Mouse (Mus musculus): Measurements from ENCODE around the gene Kcnab1. TPM values are rescaled to one million over a fixed set of nuclear protein-coding genes. Genes with fewer than 3 reads are reported as not detected.

Gene Kcnab1
- total RNA-seq (2021): 1 to 10 TPM; 2.4 to 3.2 TPM

- no peak for DNase-seq (ENCODE audit: low spot score)
- intact Hi-C loops (cut with DNase I): no loop called here
Observed at GRCm38 (mm10) chr3:65108945-65109921, at the start of gene Kcnab1. Kcnab1 (plus strand) TSS chr3:65109384.

- DNase-seq (ENCODE audit: low spot score): no peak
- intact Hi-C loops (cut with DNase I): no loop called here
Observed at GRCm38 (mm10) chr3:65088295-65088694, 20.9 kb upstream of the Kcnab1 start.

- intact Hi-C loops (cut with DNase I): no loop called here
- no peak for DNase-seq (ENCODE audit: low spot score)
Observed at GRCm38 (mm10) chr3:65104117-65104516, 5.1 kb upstream of the Kcnab1 start.

- DNase-seq (ENCODE audit: low spot score): no peak
- intact Hi-C loops (cut with DNase I): no loop called here
Observed at GRCm38 (mm10) chr3:65110190-65110589, 1.0 kb downstream of the Kcnab1 start.

GRCm38 (mm10) chr3:65111176-65111575 lies 2.0 kb downstream of the Kcnab1 start:
- intact Hi-C loops (cut with DNase I): no loop called here
- DNase-seq (ENCODE audit: low spot score): no peak

GRCm38 (mm10) chr3:65115164-65115563 lies 6.0 kb downstream of the Kcnab1 start:
- intact Hi-C loops (cut with DNase I): no loop called here
- DNase-seq (ENCODE audit: low spot score): no peak

- intact Hi-C loops (cut with DNase I): no loop called here
- DNase-seq (ENCODE audit: low spot score): no peak
Observed at GRCm38 (mm10) chr3:65116958-65117357, 7.8 kb downstream of the Kcnab1 start.

GRCm38 (mm10) chr3:65117365-65117764 lies 8.2 kb downstream of the Kcnab1 start:
- DNase-seq (ENCODE audit: low spot score): no peak
- intact Hi-C loops (cut with DNase I): no loop called here

- intact Hi-C loops (cut with DNase I): no loop called here
Observed at GRCm38 (mm10) chr3:65124975-65125374, 15.8 kb downstream of the Kcnab1 start.

GRCm38 (mm10) chr3:65129625-65130024 lies 20.4 kb downstream of the Kcnab1 start:
- DNase-seq (ENCODE audit: low spot score): no peak
- intact Hi-C loops (cut with DNase I): no loop called here

More at GRCm38 (mm10) chr3:65124975-65125374, 15.8 kb downstream of the Kcnab1 start:
- DNase-seq (ENCODE audit: low spot score): no peak

GRCm38 (mm10) chr3:65134931-65135330 lies 25.7 kb downstream of the Kcnab1 start:
- intact Hi-C loops (cut with DNase I): no loop called here
- no peak for DNase-seq (ENCODE audit: low spot score)

GRCm38 (mm10) chr3:65136897-65137296 lies 27.7 kb downstream of the Kcnab1 start:
- DNase-seq (ENCODE audit: low spot score): no peak
- intact Hi-C loops (cut with DNase I): no loop called here

- intact Hi-C loops (cut with DNase I): no loop called here
- no peak for DNase-seq (ENCODE audit: low spot score)
Observed at GRCm38 (mm10) chr3:65138739-65139138, 29.6 kb downstream of the Kcnab1 start.

- DNase-seq (ENCODE audit: low spot score): no peak
- intact Hi-C loops (cut with DNase I): no loop called here
Observed at GRCm38 (mm10) chr3:65145152-65145551, 36.0 kb downstream of the Kcnab1 start.

GRCm38 (mm10) chr3:65151808-65152207 lies 42.6 kb downstream of the Kcnab1 start:
- intact Hi-C loops (cut with DNase I): no loop called here
- no peak for DNase-seq (ENCODE audit: low spot score)

- no peak for DNase-seq (ENCODE audit: low spot score)
- intact Hi-C loops (cut with DNase I): no loop called here
Observed at GRCm38 (mm10) chr3:65172964-65173363, 63.8 kb downstream of the Kcnab1 start.

- no peak for DNase-seq (ENCODE audit: low spot score)
- intact Hi-C loops (cut with DNase I): no loop called here
Observed at GRCm38 (mm10) chr3:65174564-65174963, 65.4 kb downstream of the Kcnab1 start.

- intact Hi-C loops (cut with DNase I): no loop called here
- no peak for DNase-seq (ENCODE audit: low spot score)
Observed at GRCm38 (mm10) chr3:65175819-65176218, 66.6 kb downstream of the Kcnab1 start.

GRCm38 (mm10) chr3:65176846-65177245 lies 67.7 kb downstream of the Kcnab1 start:
- intact Hi-C loops (cut with DNase I): no loop called here
- DNase-seq (ENCODE audit: low spot score): no peak

GRCm38 (mm10) chr3:65187833-65188698 lies 78.9 kb downstream of the Kcnab1 start:
- DNase-seq (ENCODE audit: low spot score): no peak
- intact Hi-C loops (cut with DNase I): no loop called here

GRCm38 (mm10) chr3:65200611-65201010 lies 91.4 kb downstream of the Kcnab1 start:
- DNase-seq (ENCODE audit: low spot score): no peak
- intact Hi-C loops (cut with DNase I): no loop called here

Measured in heart, postnatal 25 days (tissue).